18 mouse cellular contexts compared by ENCODE assay signal in the genomic region with DNA sequence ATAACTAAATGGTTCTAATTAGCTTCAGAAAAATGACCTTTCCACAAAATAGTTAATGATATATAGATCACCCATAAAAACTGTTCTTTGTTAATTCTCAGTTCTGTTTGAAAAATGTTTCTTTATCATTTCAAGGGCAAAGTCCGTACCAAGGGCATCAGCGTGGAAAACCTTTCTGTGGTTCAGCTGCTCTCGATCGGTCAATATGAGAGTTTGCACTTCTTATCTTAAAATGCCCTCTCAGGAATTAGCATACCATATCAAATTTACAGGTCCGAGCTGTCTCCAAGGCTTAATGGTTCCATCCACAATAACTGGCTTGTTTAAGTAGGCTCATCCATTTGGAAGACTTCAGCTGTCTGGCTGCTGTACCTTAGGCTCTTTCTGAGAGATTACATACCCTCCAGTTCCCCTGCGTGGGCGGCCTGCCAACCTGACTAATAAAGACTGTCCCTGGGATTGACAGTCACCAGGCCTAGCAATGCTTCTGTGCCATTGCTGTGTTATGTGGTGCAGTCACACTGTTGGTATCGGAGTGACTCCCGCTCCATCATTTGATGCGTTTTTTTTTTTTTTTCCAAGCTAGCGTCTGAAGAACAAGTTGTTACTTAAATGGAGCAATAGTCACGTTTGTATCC. TPM values are rescaled to one million over a fixed set of nuclear protein-coding genes. Genes with fewer than 3 reads are reported as not detected.
DNase-seq lines count a peak whose midpoint lies in the region; ATAC-seq and TF ChIP-seq lines count a peak whose summit lies in the region.
"Had no signal": no experiment of that assay in that cellular context is flagged by ENCODE, and none has a peak within 500 bp of the region (broad histone marks: within the 10 kb centered on the region; RNA-seq: fewer than 3 reads in every experiment).

No protein-coding gene starts in this region.

- H3K36me3 ChIP-seq in forebrain, embryonic 16.5 days (ENCODE audit: control insufficient read depth, insufficient read depth): no peaks in the 10 kb centered on the region
- H3K36me3 ChIP-seq in forebrain, embryonic 11.5 days (ENCODE audit: control insufficient read depth, insufficient read depth, low read length): no peaks in the 10 kb centered on the region
- no peaks in the 10 kb centered on the region for H3K36me3 ChIP-seq in hindbrain, postnatal 0 days (ENCODE audit: insufficient read depth, low read length)
- H3K36me3 ChIP-seq: neural tube, embryonic 12.5 days had no signal

- no peak overlapping the region for H3K27ac ChIP-seq in forebrain, embryonic 16.5 days (ENCODE audit: low read length)
- no peak overlapping the region for H3K27ac ChIP-seq in forebrain, embryonic 11.5 days (ENCODE audit: low read depth, low read length)
- H3K27ac ChIP-seq in hindbrain, postnatal 0 days: no peak overlapping the region
- H3K27ac ChIP-seq in layer of hippocampus, adult 2 months: no peak overlapping the region
- H3K27ac ChIP-seq: neural tube, embryonic 12.5 days had no signal

- no peak for DNase-seq in forebrain, embryonic 11.5 days (ENCODE audit: low spot score)
- peak; percentile 17 for DNase-seq in kidney, postnatal 10 days
- DNase-seq in kidney, adult 18-20 months: no peak
- peak; percentile 39 to 55 for DNase-seq in adrenal gland, adult 18-20 months (ENCODE audit: low spot score in 2 of 2)
- peak; percentile 77 for DNase-seq in hindbrain, postnatal 0 days (ENCODE audit: low spot score)
- DNase-seq in gastrocnemius, postnatal 36 days: no peak
- DNase-seq in layer of hippocampus, adult 2 months (ENCODE audit: low spot score in 2 of 2): no peak
- DNase-seq: B cell, adult 2 months; layer of hippocampus, adult 9-11 months; lung, adult 18-20 months had no signal

- H3K4me1 ChIP-seq in forebrain, embryonic 16.5 days (replicated peaks; ENCODE audit: control insufficient read depth, insufficient read depth, low read length): no peaks in the 10 kb centered on the region
- H3K4me1 ChIP-seq in forebrain, embryonic 11.5 days (replicated peaks; ENCODE audit: control insufficient read depth, insufficient read depth, low read length): no peaks in the 10 kb centered on the region
- H3K4me1 ChIP-seq in hindbrain, postnatal 0 days (ENCODE audit: insufficient read depth, low read length): no peaks in the 10 kb centered on the region
- H3K4me1 ChIP-seq: megakaryocyte, embryonic 14.5 days; neural tube, embryonic 12.5 days had no signal

- H3K9ac ChIP-seq in forebrain, embryonic 16.5 days (replicated peaks; ENCODE audit: low read depth, low read length): no peak overlapping the region
- H3K9ac ChIP-seq in forebrain, embryonic 11.5 days (ENCODE audit: low read length): no peak overlapping the region
- no peak overlapping the region for H3K9ac ChIP-seq in hindbrain, postnatal 0 days (replicated peaks; ENCODE audit: low read length)
- H3K9ac ChIP-seq: neural tube, embryonic 12.5 days had no signal

- H3K4me2 ChIP-seq in forebrain, embryonic 16.5 days (ENCODE audit: low read length): no peak overlapping the region
- H3K4me2 ChIP-seq in forebrain, embryonic 11.5 days (ENCODE audit: low read depth, low read length, severe bottlenecking): no peak overlapping the region
- H3K4me2 ChIP-seq in hindbrain, postnatal 0 days (ENCODE audit: low read depth, low read length): no peak overlapping the region
- H3K4me2 ChIP-seq: neural tube, embryonic 12.5 days had no signal

- TF ChIP-seq CTCF in hindbrain, postnatal 0 days (IDR thresholded peaks at IDR 0.05; ENCODE audit: low read depth): no peak
- no peak for TF ChIP-seq CTCF in layer of hippocampus, adult 2 months (conservative IDR thresholded peaks at IDR 0.05)

- H3K4me3 ChIP-seq in forebrain, embryonic 16.5 days (replicated peaks; ENCODE audit: low read length): no peak overlapping the region
- no peak overlapping the region for H3K4me3 ChIP-seq in forebrain, embryonic 11.5 days (ENCODE audit: low read depth, low read length)
- H3K4me3 ChIP-seq in hindbrain, postnatal 0 days (ENCODE audit: low read length): no peak overlapping the region
- H3K4me3 ChIP-seq in layer of hippocampus, adult 2 months: no peak overlapping the region
- H3K4me3 ChIP-seq: erythroblast, embryonic 14.5 days; megakaryocyte, embryonic 14.5 days; neural tube, embryonic 12.5 days had no signal

- peak; percentile 67; the same call in 1 of the 2 replicates for ATAC-seq in forebrain, embryonic 16.5 days
- no peak for ATAC-seq in forebrain, embryonic 11.5 days (replicated peaks; ENCODE audit: low FRiP score)
- peak; percentile 74; the same call in 1 of the 2 replicates for ATAC-seq in hindbrain, postnatal 0 days
- ATAC-seq: activated CD4-positive, CD25-positive, alpha-beta regulatory T cell, adult 4 months had no signal

- intact Hi-C loops in gastrocnemius, postnatal 36 days (cut with DNase I): no loop called here

- no peaks in the 10 kb centered on the region for H3K9me3 ChIP-seq in forebrain, embryonic 16.5 days (ENCODE audit: control insufficient read depth, low read length)
- no peaks in the 10 kb centered on the region for H3K9me3 ChIP-seq in forebrain, embryonic 11.5 days (ENCODE audit: control insufficient read depth, low read length)
- no peaks in the 10 kb centered on the region for H3K9me3 ChIP-seq in hindbrain, postnatal 0 days (ENCODE audit: low read length)
- H3K9me3 ChIP-seq: megakaryocyte, embryonic 14.5 days; neural tube, embryonic 12.5 days had no signal

- 70% methylated on average over 12 of the region's 12 CpGs for WGBS in forebrain, embryonic 16.5 days
- WGBS in forebrain, embryonic 11.5 days: 92% methylated on average over 12 of the region's 12 CpGs
- whole genome bisulfite sequencing in hindbrain, postnatal 0 days: 62% methylated on average over 12 of the region's 12 CpGs

- no peaks in the 10 kb centered on the region for H3K27me3 ChIP-seq in forebrain, embryonic 16.5 days (replicated peaks; ENCODE audit: control insufficient read depth, insufficient read depth, low read length)
- no peaks in the 10 kb centered on the region for H3K27me3 ChIP-seq in forebrain, embryonic 11.5 days (ENCODE audit: control insufficient read depth, insufficient read depth, low read length)
- no peaks in the 10 kb centered on the region for H3K27me3 ChIP-seq in hindbrain, postnatal 0 days (ENCODE audit: insufficient read depth, low read length)
- H3K27me3 ChIP-seq: megakaryocyte, embryonic 14.5 days; neural tube, embryonic 12.5 days had no signal

RNA-seq across cellular contexts. Expression of gene Plk2, which starts 17.8 kb away (rescaled TPM):
- polyA plus RNA-seq in forebrain, embryonic 16.5 days (2015; fragmentation: Nextera tagmentation; extraction: Ambion mirVana): 229 and 237 TPM in 2 replicates
- 76.0 and 83.6 TPM in 2 replicates for polyA plus RNA-seq in forebrain, embryonic 11.5 days (2014; fragmentation: Nextera tagmentation; extraction: Ambion mirVana)
- 10 to 100 TPM; 13.0 to 18.0 TPM for total RNA-seq in adrenal gland, adult 18-20 months (2021)
- total RNA-seq in hindbrain, postnatal 0 days (2014; rRNA removed): 81.9 and 89.7 TPM in 2 replicates
- polyA plus RNA-seq in hindbrain, postnatal 0 days (2015; fragmentation: Nextera tagmentation; extraction: Ambion mirVana): 79.2 and 86.2 TPM in 2 replicates
- 10 to 100 TPM in 1 of 2 experiments, 1 to 10 TPM in 1; 5.6 to 10.0 TPM for total RNA-seq in gastrocnemius, postnatal 36 days (2021)
- 100 to 1,000 TPM; 267 to 268 TPM for total RNA-seq in layer of hippocampus, adult 2 months (2021)
- total RNA-seq: MEL had no signal
- polyA plus RNA-seq: erythroblast, embryonic 14.5 days had no signal

RNA-seq across cellular contexts. Expression of gene Gapt, which starts 55.7 kb away (rescaled TPM):
- polyA plus RNA-seq in forebrain, embryonic 16.5 days (2015; fragmentation: Nextera tagmentation; extraction: Ambion mirVana): not detected in 2 replicates
- 0.17 TPM in 1 of 2 replicates, not detected in the other for polyA plus RNA-seq in forebrain, embryonic 11.5 days (2014; fragmentation: Nextera tagmentation; extraction: Ambion mirVana)
- total RNA-seq in adrenal gland, adult 18-20 months (2021): under 1 TPM; 0.19 to 0.20 TPM
- total RNA-seq in hindbrain, postnatal 0 days (2014; rRNA removed): not detected in 2 replicates
- 0.06 TPM in 1 of 2 replicates, not detected in the other for polyA plus RNA-seq in hindbrain, postnatal 0 days (2015; fragmentation: Nextera tagmentation; extraction: Ambion mirVana)
- not detected for total RNA-seq in gastrocnemius, postnatal 36 days (2021)
- not detected for total RNA-seq in layer of hippocampus, adult 2 months (2021)
- total RNA-seq: gastrocnemius, adult 8-10 months; left cerebral cortex, postnatal 36 days had no signal
- polyA plus RNA-seq: erythroblast, embryonic 14.5 days had no signal

Comparison
In these comparisons a context has a peak if more than half of its experiments do, and no peak if none do; other contexts are left out.
1. DNase-seq: peak in kidney, postnatal 10 days (single experiment), adrenal gland, adult 18-20 months (2 of 2) and hindbrain, postnatal 0 days (single experiment); none in forebrain, embryonic 11.5 days (single experiment), kidney, adult 18-20 months (single experiment), gastrocnemius, postnatal 36 days (0 of 2) and layer of hippocampus, adult 2 months (0 of 2).